Mouse (Mus musculus) lung, embryonic 15.5 days (tissue): ENCODE measurements at regions not wholly inside any gene's neighbourhood (a gene's known extent, or its start where the extent isn't known, plus 50 kb on each side); places are given as distances from the start of the nearest gene placed in this dataset.
A peak's percentile ranks its signal among the peaks of the same experiment; 100 is the strongest.

Experiments
- ATAC-seq: fragments of 200-750 bp; cut with Nextera tagmentation; 2 replicates; pipeline ENCODE4 v1.8.0; 2017; ENCODE audit warnings: moderate number of reproducible peaks, borderline replicate concordance; ENCODE audit not compliant: low FRiP score, low TSS enrichment; ENCODE audit errors: extremely low read depth
- H3K27ac ChIP-seq: fragments of 300-500 bp; sonication (generic); 2 replicates; pipeline ENCODE4 v1.5.1; 2015; ENCODE audit warnings: moderate library complexity, mild to moderate bottlenecking, inconsistent platforms
- H3K27me3 ChIP-seq: fragments of 300-500 bp; sonication (generic); 2 replicates; pipeline ENCODE4 v1.6.1; 2015; ENCODE audit warnings: inconsistent platforms
- H3K36me3 ChIP-seq: fragments of 300-500 bp; sonication (generic); 2 replicates; pipeline ENCODE4 v1.6.1; 2015; ENCODE audit warnings: inconsistent platforms
- H3K4me1 ChIP-seq: fragments of 300-500 bp; sonication (generic); 2 replicates; pipeline ENCODE4 v1.6.1; 2015; ENCODE audit warnings: inconsistent platforms
- H3K4me2 ChIP-seq: fragments of 300-500 bp; sonication (generic); 2 replicates; pipeline ENCODE4 v1.6.1; 2015; ENCODE audit warnings: inconsistent platforms, mild to moderate bottlenecking, moderate library complexity
- H3K4me3 ChIP-seq: fragments of 300-500 bp; sonication (generic); 2 replicates; pipeline ENCODE4 v1.5.1; 2015; ENCODE audit warnings: mild to moderate bottlenecking, inconsistent platforms
- H3K9ac ChIP-seq: fragments of 300-500 bp; sonication (generic); 2 replicates; pipeline ENCODE4 v1.6.1; 2015; ENCODE audit warnings: inconsistent platforms
- H3K9me3 ChIP-seq: fragments of 300-500 bp; sonication (generic); 2 replicates; pipeline ENCODE4 v1.6.1; 2016; ENCODE audit warnings: inconsistent platforms
- WGBS: fragments of 180-500 bp; shearing (Covaris S2); methylation state at CpG from one replicate; pipeline ENCODE4 v1.1.7; 2015; 5-methylcytosine and 5-hydroxymethylcytosine counted together

DNA sequence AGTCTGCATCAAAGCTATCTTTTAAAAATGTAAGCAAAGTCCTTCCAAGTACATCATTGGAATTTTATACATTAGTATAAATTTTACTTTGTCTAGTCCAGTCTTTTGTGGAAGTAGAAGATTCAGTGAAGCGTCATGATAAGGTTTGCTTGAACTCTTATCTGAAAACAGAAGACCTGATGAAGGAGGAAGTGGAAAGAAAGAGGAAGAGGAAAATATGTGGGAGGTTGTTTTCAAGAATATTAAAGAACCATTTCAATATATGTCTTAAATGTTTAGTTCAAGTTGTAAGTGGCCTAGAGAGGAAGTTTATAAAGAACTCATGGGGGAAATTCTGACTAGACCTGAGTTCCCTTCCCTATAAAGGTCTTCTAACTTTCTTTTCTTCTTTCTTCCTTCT is 462.3 kb upstream of the Mef2c start:
- Histone ChIP-seq H3K9me3 (no peaks in the 10 kb centered on the region), H3K36me3 (no peaks in the 10 kb centered on the region), H3K9ac (no peak overlapping the region), H3K4me3 (no peak overlapping the region), H3K27ac (no peak overlapping the region), H3K4me2 (no peak overlapping the region), H3K4me1 (no peaks in the 10 kb centered on the region), H3K27me3 (no peaks in the 10 kb centered on the region)
- ATAC-seq: no peak
- 63% methylated on average over 1 of the region's 1 CpGs for whole genome bisulfite sequencing

DNA sequence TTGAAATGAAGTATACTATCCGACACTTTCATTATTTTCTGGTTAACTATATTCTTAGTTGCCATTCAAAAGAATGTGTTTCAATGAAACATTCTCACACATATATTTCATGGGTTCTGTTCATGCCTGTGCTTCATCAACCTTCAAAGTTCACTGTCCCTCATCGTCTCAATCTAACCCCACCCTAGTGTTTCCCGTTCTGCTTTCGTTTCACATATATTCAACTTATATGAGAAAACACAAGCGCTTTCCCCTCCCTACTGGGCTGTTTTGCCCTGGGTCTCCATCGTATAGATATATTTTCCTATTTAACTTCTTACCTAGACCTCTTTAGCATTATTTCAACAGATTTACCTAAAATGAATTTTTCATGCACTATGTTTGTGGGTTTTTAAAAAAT is 458.3 kb upstream of the Mef2c start:
- Histone ChIP-seq H3K4me3 (no peak overlapping the region), H3K36me3 (no peaks in the 10 kb centered on the region), H3K4me2 (no peak overlapping the region), H3K27ac (no peak overlapping the region), H3K27me3 (no peaks in the 10 kb centered on the region), H3K9ac (no peak overlapping the region), H3K9me3 (no peaks in the 10 kb centered on the region), H3K4me1 (no peaks in the 10 kb centered on the region)
- WGBS: 82% methylated on average over 6 of the region's 6 CpGs
- no peak for ATAC-seq

DNA sequence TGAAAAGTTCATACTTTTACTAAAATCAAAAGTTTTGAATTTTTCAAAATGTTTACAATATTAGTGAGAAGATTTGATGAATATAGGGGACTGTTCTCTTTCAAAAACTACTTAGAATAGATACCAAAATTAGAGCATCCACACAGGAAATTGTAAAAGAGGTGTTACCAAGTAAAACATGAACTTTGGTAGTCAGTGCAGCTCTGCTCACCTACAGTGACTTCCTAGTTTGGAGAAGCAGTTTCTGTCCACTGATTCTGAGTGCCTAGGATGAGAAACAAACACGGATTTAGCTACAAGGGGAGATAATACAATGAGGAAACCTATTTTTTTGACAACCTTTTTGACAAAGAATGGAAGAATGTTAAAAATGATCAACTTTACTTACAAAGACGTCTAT is 457.9 kb upstream of the Mef2c start:
- Histone ChIP-seq H3K4me2 (no peak overlapping the region), H3K36me3 (no peaks in the 10 kb centered on the region), H3K27me3 (no peaks in the 10 kb centered on the region), H3K27ac (no peak overlapping the region), H3K9ac (no peak overlapping the region), H3K9me3 (no peaks in the 10 kb centered on the region), H3K4me3 (no peak overlapping the region), H3K4me1 (no peaks in the 10 kb centered on the region)
- WGBS: 54% methylated on average over 2 of the region's 2 CpGs
- no peak for ATAC-seq

DNA sequence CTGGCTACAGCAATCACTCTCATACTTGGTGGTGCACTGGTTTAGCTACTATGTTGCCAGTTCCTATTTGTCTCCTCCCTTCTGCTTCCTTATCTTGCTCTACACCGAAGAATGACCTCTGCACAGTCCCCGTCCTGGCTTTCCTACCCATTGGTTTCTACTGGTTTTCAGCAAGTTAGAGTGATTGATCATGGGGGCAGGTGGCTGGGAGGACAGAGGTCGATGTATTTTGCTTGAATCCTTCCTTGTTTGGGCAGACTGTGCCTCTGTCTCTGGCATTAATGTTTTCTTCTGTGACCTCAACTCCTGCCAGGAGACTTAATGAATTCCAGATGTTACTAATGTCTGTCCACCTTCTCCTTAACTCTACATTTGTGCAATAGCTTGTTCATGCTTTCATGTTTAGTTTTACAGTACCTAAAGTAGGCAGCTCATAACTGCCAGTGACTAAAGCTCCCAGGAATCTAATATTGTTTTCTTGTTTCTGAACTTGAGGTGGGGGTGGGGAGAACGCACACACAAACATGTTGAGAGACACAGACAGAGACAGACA is 457.2 kb upstream of the Mef2c start:
- Histone ChIP-seq H3K4me1 (no peaks in the 10 kb centered on the region), H3K4me3 (no peak overlapping the region), H3K4me2 (no peak overlapping the region), H3K36me3 (no peaks in the 10 kb centered on the region), H3K27me3 (no peaks in the 10 kb centered on the region), H3K9ac (no peak overlapping the region), H3K27ac (no peak overlapping the region), H3K9me3 (no peaks in the 10 kb centered on the region)
- WGBS: 35% methylated on average over 4 of the region's 4 CpGs
- no peak for ATAC-seq

DNA sequence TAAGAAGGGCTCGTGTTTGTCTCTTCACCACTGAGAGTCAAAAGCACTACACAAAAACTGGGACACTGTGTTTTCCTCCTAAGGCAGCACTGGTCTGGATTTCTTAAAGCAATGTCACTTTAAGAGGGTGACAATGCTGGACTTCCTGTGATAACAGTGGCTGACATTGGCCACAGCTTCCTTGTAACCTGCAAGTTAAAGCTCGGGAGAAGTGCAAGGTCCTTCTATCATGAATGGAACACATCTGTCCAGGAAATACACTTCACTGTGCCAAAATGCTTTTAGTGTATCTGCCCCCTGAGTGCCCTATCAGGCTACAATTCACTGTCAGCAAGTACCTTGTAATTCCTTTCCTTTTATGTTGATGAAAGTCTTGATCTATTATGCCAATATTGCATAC is 448.0 kb upstream of the Mef2c start:
- Histone ChIP-seq H3K4me1 (no peaks in the 10 kb centered on the region), H3K36me3 (no peaks in the 10 kb centered on the region), H3K4me3 (no peak overlapping the region), H3K27me3 (no peaks in the 10 kb centered on the region), H3K4me2 (no peak overlapping the region), H3K27ac (no peak overlapping the region), H3K9me3 (no peaks in the 10 kb centered on the region), H3K9ac (no peak overlapping the region)
- 36% methylated on average over 2 of the region's 2 CpGs for WGBS
- no peak for ATAC-seq

DNA sequence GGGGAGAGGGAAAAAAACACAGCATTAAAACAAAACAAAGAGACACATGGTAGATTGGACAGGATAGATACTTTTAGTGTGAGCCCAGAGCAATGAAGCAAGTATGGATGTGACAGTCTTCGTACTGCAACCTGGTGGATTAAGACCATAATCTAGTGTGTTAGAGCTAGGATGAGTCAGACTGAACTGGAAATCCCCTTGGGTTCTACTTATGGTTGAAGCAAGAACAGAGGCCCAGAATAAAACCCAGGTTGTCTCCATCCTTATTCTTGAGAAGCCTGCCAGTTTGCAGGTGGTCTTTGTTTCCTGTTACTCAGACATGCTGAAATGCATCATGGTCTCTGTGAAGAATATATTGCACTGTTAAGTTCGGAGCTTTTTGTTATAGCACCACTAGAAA is 447.4 kb upstream of the Mef2c start:
- H3K36me3 ChIP-seq: no peaks in the 10 kb centered on the region
- no peaks in the 10 kb centered on the region for H3K27me3 ChIP-seq
- H3K27ac ChIP-seq: no peak overlapping the region
- H3K4me3 ChIP-seq: no peak overlapping the region
- 89% methylated on average over 2 of the region's 2 CpGs for WGBS
- no peak for ATAC-seq
- H3K4me1 ChIP-seq: no peaks in the 10 kb centered on the region
- no peak overlapping the region for H3K9ac ChIP-seq
- H3K9me3 ChIP-seq: no peaks in the 10 kb centered on the region
- H3K4me2 ChIP-seq: no peak overlapping the region

DNA sequence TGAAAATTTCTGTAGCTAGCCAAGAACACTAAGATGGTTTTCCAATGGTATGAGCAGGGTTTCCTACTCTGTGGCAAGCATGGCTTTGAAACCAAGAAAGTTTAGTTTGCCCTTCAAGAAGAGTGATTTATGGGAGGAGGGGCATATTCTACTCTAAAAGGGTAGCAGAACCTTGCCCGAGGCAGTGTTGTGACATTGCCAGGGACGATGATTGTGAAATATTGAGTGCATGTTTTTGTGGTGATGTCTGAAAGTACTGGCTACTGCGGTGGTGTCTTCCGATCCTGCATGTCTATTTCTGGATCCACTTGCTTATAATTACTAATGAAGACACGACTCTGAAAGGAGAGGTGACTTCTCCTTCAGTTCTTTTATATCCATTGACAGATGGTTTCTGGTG is 439.1 kb upstream of the Mef2c start:
- no peaks in the 10 kb centered on the region for H3K27me3 ChIP-seq

DNA sequence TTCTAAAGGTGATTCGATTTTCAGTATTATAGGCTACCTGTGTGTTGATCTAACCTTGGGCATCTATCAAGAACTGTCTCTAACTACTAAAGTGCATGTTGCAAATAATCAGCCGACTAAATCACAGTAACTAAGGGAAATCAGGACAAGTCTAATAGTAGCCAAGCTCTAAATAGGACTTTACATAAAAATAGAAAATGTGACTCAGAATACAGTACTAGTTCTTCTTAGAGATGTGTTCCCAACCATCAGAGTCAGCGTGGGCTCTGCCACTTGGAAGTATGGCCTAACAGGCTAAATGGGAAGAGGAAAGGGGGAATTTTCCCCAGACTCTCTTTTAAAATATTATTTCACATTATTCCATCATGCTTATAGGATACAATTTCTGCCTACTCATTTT is 438.6 kb upstream of the Mef2c start:
- Histone ChIP-seq H3K36me3 (no peaks in the 10 kb centered on the region), H3K27ac (no peak overlapping the region), H3K9ac (no peak overlapping the region), H3K4me3 (no peak overlapping the region), H3K4me2 (no peak overlapping the region), H3K27me3 (no peaks in the 10 kb centered on the region), H3K9me3 (no peaks in the 10 kb centered on the region), H3K4me1 (no peaks in the 10 kb centered on the region)
- 81% methylated on average over 3 of the region's 3 CpGs for WGBS
- ATAC-seq: no peak

More for the DNA sequence above, 439.1 kb upstream of the Mef2c start:
- H3K4me2 ChIP-seq: no peak overlapping the region
- H3K27ac ChIP-seq: no peak overlapping the region
- no peak overlapping the region for H3K4me3 ChIP-seq
- no peak for ATAC-seq
- no peaks in the 10 kb centered on the region for H3K4me1 ChIP-seq
- no peaks in the 10 kb centered on the region for H3K9me3 ChIP-seq
- 58% methylated on average over 5 of the region's 5 CpGs for WGBS
- no peaks in the 10 kb centered on the region for H3K36me3 ChIP-seq
- no peak overlapping the region for H3K9ac ChIP-seq

DNA sequence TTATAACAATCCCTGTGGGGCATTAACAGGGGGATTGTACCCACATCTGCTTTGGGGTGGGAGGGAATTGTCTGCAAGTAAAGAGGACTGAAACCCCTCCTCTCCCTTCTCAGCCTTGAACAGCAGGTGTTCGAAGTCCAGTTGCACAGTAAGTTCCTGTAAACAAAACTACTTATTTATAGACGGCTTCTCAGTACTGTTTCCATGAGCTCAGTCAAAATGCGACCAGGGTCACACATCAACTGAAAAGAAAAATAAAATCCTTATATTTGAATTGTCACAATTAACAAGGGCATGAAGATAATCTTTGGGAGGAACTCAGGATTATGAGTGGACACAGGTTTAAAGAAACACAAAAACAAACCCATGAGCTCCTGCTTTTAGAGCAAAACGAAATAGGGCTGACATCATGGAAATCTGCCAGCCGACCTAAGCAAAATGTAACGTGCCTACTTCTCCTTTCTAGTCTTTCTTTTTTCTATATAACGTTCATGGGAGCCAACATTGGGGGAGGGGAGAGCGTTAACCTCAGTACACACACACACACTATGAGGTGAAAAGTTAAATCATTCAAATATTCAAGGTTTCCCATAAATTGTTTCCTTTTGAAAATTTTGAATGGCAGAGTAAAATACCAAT is 437.6 kb upstream of the Mef2c start:
- 56% methylated on average over 8 of the region's 8 CpGs for WGBS
- Histone ChIP-seq H3K27me3 (no peaks in the 10 kb centered on the region), H3K36me3 (no peaks in the 10 kb centered on the region), H3K9me3 (no peaks in the 10 kb centered on the region), H3K4me1 (no peaks in the 10 kb centered on the region), H3K4me3 (no peak overlapping the region), H3K27ac (no peak overlapping the region), H3K4me2 (no peak overlapping the region), H3K9ac (no peak overlapping the region)
- ATAC-seq: no peak

DNA sequence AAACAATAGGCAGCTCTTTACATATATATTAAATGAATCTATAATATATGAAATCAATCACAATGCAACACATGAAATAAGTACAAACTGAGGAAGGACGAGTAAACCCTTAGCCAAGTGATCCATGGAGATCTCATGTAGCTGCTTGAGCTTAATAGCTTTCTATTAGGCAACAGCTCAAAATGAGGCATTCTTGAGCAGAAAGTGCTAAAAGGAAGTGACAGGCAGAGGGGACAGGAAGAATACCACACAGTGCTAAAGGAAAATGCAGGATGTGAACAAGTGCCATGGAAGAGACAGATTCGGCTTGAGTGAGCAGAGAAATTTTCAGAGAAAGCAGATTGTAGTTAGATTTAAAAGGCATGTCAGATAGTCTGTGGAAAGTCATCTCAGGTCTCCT is 436.3 kb upstream of the Mef2c start:
- no peak overlapping the region for H3K4me2 ChIP-seq
- no peaks in the 10 kb centered on the region for H3K4me1 ChIP-seq
- H3K9ac ChIP-seq: no peak overlapping the region
- H3K4me3 ChIP-seq: no peak overlapping the region
- H3K27me3 ChIP-seq: no peaks in the 10 kb centered on the region
- no peak overlapping the region for H3K27ac ChIP-seq
- no peaks in the 10 kb centered on the region for H3K9me3 ChIP-seq
- no peak for ATAC-seq
- no peaks in the 10 kb centered on the region for H3K36me3 ChIP-seq
- 65% methylated on average over 2 of the region's 2 CpGs for WGBS

DNA sequence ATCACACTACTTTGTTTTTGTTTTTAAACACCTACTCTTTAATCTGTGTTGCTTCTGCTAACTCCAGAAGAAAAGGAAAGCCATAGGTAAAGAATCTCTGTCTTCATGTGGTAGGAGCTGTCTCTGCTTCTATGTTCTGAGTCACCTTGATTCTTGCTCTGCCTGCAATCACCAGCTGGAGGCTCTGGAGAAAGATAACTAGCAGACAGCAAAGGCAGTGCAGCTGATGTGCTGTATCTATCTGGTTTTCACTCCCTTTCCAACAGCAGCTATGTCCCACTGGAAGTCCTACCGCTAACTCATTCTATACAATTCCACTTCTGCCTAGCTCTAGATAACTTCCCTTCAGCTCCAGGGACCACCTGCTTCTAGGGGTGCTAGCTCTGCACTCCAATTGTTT is 435.2 kb upstream of the Mef2c start:
- no peaks in the 10 kb centered on the region for H3K4me1 ChIP-seq
- H3K4me2 ChIP-seq: no peak overlapping the region
- H3K27ac ChIP-seq: no peak overlapping the region
- no peak for ATAC-seq
- H3K4me3 ChIP-seq: no peak overlapping the region
- no peaks in the 10 kb centered on the region for H3K36me3 ChIP-seq
- no peaks in the 10 kb centered on the region for H3K27me3 ChIP-seq
- H3K9me3 ChIP-seq: no peaks in the 10 kb centered on the region
- WGBS: 77% methylated on average over 1 of the region's 1 CpGs
- H3K9ac ChIP-seq: no peak overlapping the region

DNA sequence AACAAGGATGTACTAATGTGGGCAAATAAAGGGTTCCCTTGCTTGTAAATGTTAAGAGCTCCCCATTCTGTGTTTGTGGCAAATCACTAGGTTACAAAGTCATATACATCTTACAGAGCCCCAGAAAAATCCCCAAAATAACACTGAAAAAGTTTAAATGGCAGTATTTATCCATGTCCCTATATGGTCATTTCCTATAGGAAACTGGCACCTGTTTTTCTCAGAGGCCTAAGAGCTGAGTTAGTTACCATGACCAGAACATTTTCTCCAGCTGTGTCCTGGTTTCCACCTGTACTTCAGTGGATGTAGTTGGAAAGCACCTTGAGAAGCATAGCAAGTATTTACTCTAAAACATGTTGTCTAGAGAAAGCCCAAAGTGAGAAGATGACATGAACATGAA is 434.5 kb upstream of the Mef2c start:
- no peak for ATAC-seq
- no peaks in the 10 kb centered on the region for H3K4me1 ChIP-seq
- no peaks in the 10 kb centered on the region for H3K27me3 ChIP-seq
- H3K4me2 ChIP-seq: no peak overlapping the region
- H3K9ac ChIP-seq: no peak overlapping the region
- H3K9me3 ChIP-seq: no peaks in the 10 kb centered on the region
- no peaks in the 10 kb centered on the region for H3K36me3 ChIP-seq
- H3K27ac ChIP-seq: no peak overlapping the region
- no peak overlapping the region for H3K4me3 ChIP-seq

DNA sequence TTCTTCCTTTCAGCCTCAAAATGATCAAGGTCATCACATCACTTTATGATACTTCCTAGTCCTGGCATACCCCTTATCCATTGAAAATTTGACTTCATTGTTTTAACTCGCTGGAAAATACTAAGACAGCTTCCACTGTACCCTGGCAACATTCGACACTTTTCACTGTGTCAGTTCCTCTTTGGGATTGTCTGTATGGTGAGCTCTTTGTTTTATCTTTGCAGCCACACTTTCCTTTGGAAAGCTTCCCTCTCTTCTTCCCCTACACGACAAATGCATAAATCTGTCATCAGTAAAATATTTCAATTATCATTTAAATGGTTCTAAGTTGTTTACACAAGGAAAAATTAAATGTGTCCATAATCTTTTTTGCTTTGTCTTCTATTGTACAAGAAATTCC is 431.8 kb upstream of the Mef2c start:
- H3K36me3 ChIP-seq: no peaks in the 10 kb centered on the region
- no peak overlapping the region for H3K4me2 ChIP-seq
- no peaks in the 10 kb centered on the region for H3K9me3 ChIP-seq
- peak; percentile 64; the same call in 1 of the 2 replicates for ATAC-seq
- H3K27ac ChIP-seq: no peak overlapping the region
- H3K4me3 ChIP-seq: no peak overlapping the region
- no peaks in the 10 kb centered on the region for H3K27me3 ChIP-seq
- H3K4me1 ChIP-seq: no peaks in the 10 kb centered on the region
- no peak overlapping the region for H3K9ac ChIP-seq
- WGBS: 31% methylated on average over 3 of the region's 3 CpGs
